In the genomic region with DNA sequence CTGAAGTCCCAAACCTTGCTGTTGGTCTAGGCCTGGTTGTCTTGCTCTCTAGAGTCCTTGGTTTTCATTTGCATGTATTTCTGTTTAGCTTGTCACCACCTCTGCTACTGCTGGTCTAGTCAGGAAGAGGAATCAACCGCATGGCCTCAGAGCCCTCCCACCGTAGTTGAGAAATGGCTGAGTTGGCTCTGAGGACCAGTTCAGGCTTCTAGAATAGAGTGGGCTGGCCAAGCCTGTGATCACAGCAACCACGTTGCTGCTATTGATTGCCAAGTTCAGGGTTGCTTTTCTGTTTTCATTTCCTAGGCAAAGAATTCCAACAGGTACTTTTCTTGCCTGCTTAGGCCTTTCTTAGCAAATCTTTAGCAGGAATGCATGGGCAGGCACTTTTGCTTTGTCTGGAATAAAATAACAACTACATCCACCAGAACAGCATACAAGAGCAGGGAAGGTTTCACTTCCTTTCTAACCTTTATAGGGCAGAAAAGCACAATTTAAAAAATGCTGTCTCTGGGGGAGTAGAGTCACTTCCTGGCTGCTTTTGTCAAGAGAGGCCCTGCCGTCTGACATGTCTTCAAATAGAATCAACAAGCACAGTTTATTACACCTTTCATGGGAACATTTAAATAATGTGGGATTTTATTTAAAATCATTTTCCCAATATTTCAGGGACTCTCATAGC, we compare ENCODE assay signal across 10 mouse cellular contexts. TPM values are rescaled to one million over a fixed set of nuclear protein-coding genes. Genes with fewer than 3 reads are reported as not detected.
A peak's percentile ranks its signal among the peaks of the same experiment; 100 is the strongest.
DNase-seq lines count a peak whose midpoint lies in the region; ATAC-seq and TF ChIP-seq lines count a peak whose summit lies in the region.
"Had no signal": no experiment of that assay in that cellular context is flagged by ENCODE, and none has a peak within 500 bp of the region (broad histone marks: within the 10 kb centered on the region; RNA-seq: fewer than 3 reads in every experiment).

No protein-coding gene starts in this region.

- ATAC-seq in forebrain, embryonic 12.5 days (ENCODE audit: low FRiP score), result no peak

- H3K27ac ChIP-seq in heart, adult 2 months, result peak overlapping the region; percentile 65
- peak overlapping the region; percentile 98 for H3K27ac ChIP-seq in spleen, adult 2 months (ENCODE audit: insufficient read depth, low read length)
- no peak overlapping the region for H3K27ac ChIP-seq in forebrain, embryonic 12.5 days

- no peaks in the 10 kb centered on the region for H3K79me2 ChIP-seq in heart, adult 2 months (replicated peaks; ENCODE audit: control insufficient read depth, insufficient read depth, low read length)

- WGBS in heart, adult 2 months, result 19% methylated on average over 4 of the region's 4 CpGs
- WGBS in spleen, adult 2 months, result 34% methylated on average over 4 of the region's 4 CpGs
- WGBS in forebrain, embryonic 12.5 days, result 80% methylated on average over 4 of the region's 4 CpGs

- intact Hi-C loops in heart, adult 2 months (cut with DNase I), result no loop called here
- intact Hi-C loops in heart, postnatal 36 days (cut with DNase I), result no loop called here
- intact Hi-C loops in heart, postnatal 10 days (cut with DNase I), result no loop called here

- peaks cover 4% of the 10 kb centered on the region; the same call in 1 of the 2 replicates for H3K36me3 ChIP-seq in heart, adult 2 months (ENCODE audit: control insufficient read depth, insufficient read depth, low read length)
- H3K36me3 ChIP-seq in spleen, adult 2 months (ENCODE audit: control insufficient read depth, insufficient read depth, low read length), result no peaks in the 10 kb centered on the region
- H3K36me3 ChIP-seq in forebrain, embryonic 12.5 days (replicated peaks), result no peaks in the 10 kb centered on the region

- H3K27me3 ChIP-seq in heart, adult 2 months (ENCODE audit: control insufficient read depth, insufficient read depth, low read length), result no peaks in the 10 kb centered on the region
- no peaks in the 10 kb centered on the region for H3K27me3 ChIP-seq in spleen, adult 2 months (ENCODE audit: control insufficient read depth, insufficient read depth, low read length)
- H3K27me3 ChIP-seq in forebrain, embryonic 12.5 days, result peaks cover 29% of the 10 kb centered on the region

- TF ChIP-seq EP300 in heart, adult 2 months (IDR thresholded peaks at IDR 0.05; ENCODE audit: insufficient read depth, low read depth, low read length), result no peak

- peak in 1 of 2 experiments; percentile 61 for DNase-seq in heart, adult 2 months
- no peak for DNase-seq in heart, postnatal 36 days
- DNase-seq in NIH3T3 (ENCODE audit: low read depth), result peak; percentile 20
- peak; percentile 31 to 33 for DNase-seq in heart, postnatal 10 days
- peak; percentile 51 to 53 for DNase-seq in spleen, adult 2 months (ENCODE audit: low read depth in 1 of 2, low spot score in 2 of 2)
- DNase-seq in retina, postnatal 1 day, result no peak
- no peak for DNase-seq in testis, postnatal 14 days (ENCODE audit: low spot score)
- DNase-seq: adrenal gland, postnatal 14 days; left cerebral cortex, postnatal 4 days had no signal

- no peak overlapping the region for H3K4me3 ChIP-seq in heart, adult 2 months
- H3K4me3 ChIP-seq in spleen, adult 2 months (ENCODE audit: extremely low read depth, insufficient read depth, insufficient read length), result no peak overlapping the region
- no peak overlapping the region for H3K4me3 ChIP-seq in forebrain, embryonic 12.5 days (replicated peaks)

- no peaks in the 10 kb centered on the region for H3K9me3 ChIP-seq in forebrain, embryonic 12.5 days

- H3K9ac ChIP-seq in heart, adult 2 months (ENCODE audit: low read depth, low read length), result no peak overlapping the region
- no peak overlapping the region for H3K9ac ChIP-seq in forebrain, embryonic 12.5 days

- peaks cover 5% of the 10 kb centered on the region for H3K4me1 ChIP-seq in heart, adult 2 months (ENCODE audit: control insufficient read depth, insufficient read depth, low read length)
- H3K4me1 ChIP-seq in spleen, adult 2 months (ENCODE audit: control insufficient read depth, insufficient read depth, insufficient read length), result peaks cover 11% of the 10 kb centered on the region
- no peaks in the 10 kb centered on the region; the same call in 1 of the 2 replicates for H3K4me1 ChIP-seq in forebrain, embryonic 12.5 days

- TF ChIP-seq CTCF in heart, adult 2 months (IDR thresholded peaks at IDR 0.05), result no peak
- no peak for TF ChIP-seq CTCF in spleen, adult 2 months (IDR thresholded peaks at IDR 0.05; ENCODE audit: extremely low read depth, insufficient read depth, insufficient read length, insufficient replicate concordance)

- TF ChIP-seq POLR2A in heart, adult 2 months (IDR thresholded peaks at IDR 0.05; ENCODE audit: insufficient read depth, low read depth, low read length), result no peak
- peak; percentile 5; the same call in 1 of the 2 replicates for TF ChIP-seq POLR2A in spleen, adult 2 months (IDR thresholded peaks at IDR 0.05; ENCODE audit: low read depth, low read length)

- no peak overlapping the region for H3K4me2 ChIP-seq in forebrain, embryonic 12.5 days

RNA-seq across cellular contexts. Expression of gene Tmsb4x, which starts 29.0 kb away (rescaled TPM):
- 100 to 1,000 TPM; 435 to 610 TPM for total RNA-seq in heart, adult 2 months (2021)
- polyA plus RNA-seq in heart, adult 2 months (2012; rRNA removed), result 211 and 313 TPM in 2 replicates
- 100 to 1,000 TPM; 474 to 506 TPM for total RNA-seq in heart, postnatal 36 days (2021)
- total RNA-seq in heart, postnatal 10 days (2021), result 100 to 1,000 TPM; 782 to 828 TPM
- polyA plus RNA-seq in spleen, adult 2 months (2012; rRNA removed), result 327 and 363 TPM in 2 replicates
- polyA plus RNA-seq in forebrain, embryonic 12.5 days (2016; fragmentation: Nextera tagmentation; extraction: Ambion mirVana), result 5,994 and 6,112 TPM in 2 replicates

Comparison
In these comparisons a context has a peak if more than half of its experiments do, and no peak if none do; other contexts are left out.
1. DNase-seq: peak in NIH3T3 (single experiment), heart, postnatal 10 days (2 of 2) and spleen, adult 2 months (2 of 2); none in heart, postnatal 36 days (0 of 2), retina, postnatal 1 day (single experiment) and testis, postnatal 14 days (single experiment).